Mouse (Mus musculus) C3H10T1/2 (cell line): ENCODE measurements around the gene Rpf1. TPM values are rescaled to one million over a fixed set of nuclear protein-coding genes. Genes with fewer than 3 reads are reported as not detected.

Experiments
- polyA plus RNA-seq, 2 experiments: library from polyadenylated mRNA; unstranded; fragments of >200 nt; fragmentation: generic; extraction: Trizol; gene quantifications; one replicate each; pipeline ENCODE4 v1.2.1; 2012; ENCODE audit warnings: missing spikeins in 2 of 2

Rpf1 gene
- 1 to 10 TPM; 2.3 to 9.8 TPM for polyA plus RNA-seq

DNA sequence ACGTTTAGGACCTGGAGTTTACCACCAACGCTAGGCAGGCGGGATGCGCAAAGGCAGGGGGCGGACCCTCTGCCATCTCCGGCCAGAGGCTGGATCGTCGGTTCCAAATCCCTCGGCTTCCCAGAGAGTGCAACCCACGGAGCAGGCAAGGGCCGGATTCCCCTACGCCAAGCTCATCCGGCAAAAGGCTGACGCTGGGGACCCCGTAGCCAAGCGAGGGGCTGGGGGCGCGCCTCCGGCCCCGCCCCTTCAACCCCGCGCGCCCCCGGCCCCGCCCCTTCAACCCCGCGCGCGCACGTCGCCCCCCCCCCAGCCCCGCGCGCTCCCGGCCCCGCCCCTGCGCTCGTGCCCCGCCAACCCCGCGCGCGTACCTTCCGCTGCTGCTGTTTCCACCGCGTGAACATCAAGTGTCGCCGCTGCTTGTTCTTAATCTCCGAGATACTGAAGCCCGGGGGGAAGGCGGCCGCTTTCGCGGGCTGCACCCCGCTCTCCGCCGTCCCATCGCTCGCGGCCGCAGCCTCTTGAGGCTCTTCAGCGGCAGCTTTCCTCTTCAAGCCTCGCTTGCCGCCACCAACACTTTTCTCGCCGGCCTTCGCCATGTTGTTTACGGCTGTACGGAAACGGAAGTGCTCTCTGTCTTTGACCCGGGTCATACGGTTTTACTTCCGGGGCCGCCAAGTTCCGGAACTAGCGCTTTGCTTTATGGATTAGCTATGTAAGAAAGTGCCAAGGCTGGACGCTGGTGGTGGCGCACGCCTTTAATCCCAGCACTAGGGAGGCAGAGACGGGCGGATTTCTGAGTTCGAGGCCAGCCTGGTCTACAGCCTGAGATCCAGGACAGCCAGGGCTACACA is at the start of gene Rpf1:
TSS of gene Rpf1 (minus strand) at position 632 of the 854 bp plus-strand sequence.

DNA sequence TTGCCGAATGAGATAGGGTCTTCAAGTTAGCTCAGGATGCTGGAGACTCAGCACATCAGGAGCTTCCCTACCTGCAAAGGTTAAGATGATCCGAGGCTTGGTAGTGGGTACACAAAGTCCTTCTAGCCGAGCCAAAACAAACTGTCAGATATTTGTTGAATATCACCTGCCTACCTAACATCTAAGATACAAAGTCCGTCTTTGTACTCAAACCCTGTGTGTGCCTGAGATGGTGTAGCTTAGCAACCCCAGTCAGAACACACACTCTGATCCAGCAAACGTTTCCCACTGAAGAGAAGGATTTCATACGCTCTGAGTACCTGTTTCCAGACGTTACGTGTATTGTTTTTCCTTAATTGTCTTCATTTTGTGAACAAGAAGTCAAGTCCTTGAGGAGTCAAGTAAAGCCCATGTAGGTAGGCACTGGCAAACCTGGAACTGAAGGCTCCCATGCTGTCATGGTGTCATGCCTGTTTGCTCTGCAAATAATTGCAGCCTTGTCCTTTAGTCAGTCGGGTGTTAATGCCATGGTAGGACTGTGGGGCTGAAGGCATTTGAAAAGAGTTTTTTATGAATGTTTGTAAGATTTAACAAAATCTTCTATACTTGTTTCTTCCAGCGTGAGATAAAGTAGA is 49.0 kb upstream of the Rpf1 start, which contains the start of gene Uox:
TSS of gene Uox (plus strand) at position 279 of the 635 bp plus-strand sequence.

DNA sequence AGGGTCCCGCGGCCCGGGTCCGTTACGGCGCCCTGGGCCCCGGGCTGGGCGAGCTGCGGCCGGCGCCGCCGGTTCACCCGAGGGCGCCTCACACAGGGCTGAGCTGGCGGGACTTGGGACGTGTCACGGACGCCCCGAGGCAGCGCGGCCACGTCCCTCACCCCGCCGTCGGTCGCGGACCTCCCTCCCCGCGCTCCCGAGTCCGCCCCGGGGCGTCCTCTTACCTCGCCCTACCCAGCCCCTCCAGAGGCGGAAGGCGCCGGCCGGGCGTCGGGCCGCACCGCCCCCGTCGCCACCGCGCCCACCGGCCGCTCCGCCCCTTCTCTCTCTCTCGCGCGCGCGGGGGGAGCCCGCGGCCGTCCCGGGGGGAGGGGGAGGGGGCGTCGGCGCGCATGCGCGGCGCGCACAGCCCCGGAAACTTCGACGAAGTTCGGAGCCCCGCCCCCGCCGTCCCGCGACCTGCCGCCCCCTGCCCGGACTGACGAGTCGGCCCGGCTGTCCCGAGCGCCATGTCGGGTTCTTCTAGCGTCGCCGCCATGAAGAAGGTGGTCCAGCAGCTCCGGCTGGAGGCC is 21.7 kb downstream of the Rpf1 start, which contains the start of the genes Spata1 and Gng5:
TSS of gene Spata1 (minus strand) at position 323 of the 572 bp plus-strand sequence.
TSS of gene Gng5 (plus strand) at position 377 of the 572 bp plus-strand sequence.

Other genes starting within 250 kb of the Rpf1 start
- gene Ssx2ip, start 116.8 kb downstream of the Rpf1 start, polyA plus RNA-seq = 1 to 10 TPM in 1 of 2 experiments, under 1 TPM in 1; 0.82 to 4.0 TPM
- 1 to 10 TPM in 1 of 2 experiments, under 1 TPM in 1; 0.21 to 1.7 TPM for gene Ctbs, start 71.6 kb downstream of the Rpf1 start, polyA plus RNA-seq
- gene Spata1, start 21.7 kb downstream of the Rpf1 start, polyA plus RNA-seq = 1 to 10 TPM in 1 of 2 experiments, under 1 TPM in 1; 0.01 to 1.5 TPM
- gene Gng5, start 21.6 kb downstream of the Rpf1 start, polyA plus RNA-seq = 100 to 1,000 TPM; 233 to 267 TPM
- not detected for gene Uox, start 49.0 kb upstream of the Rpf1 start, polyA plus RNA-seq
- not detected for gene Dnase2b, start 94.2 kb upstream of the Rpf1 start, polyA plus RNA-seq
- gene 4930503B20Rik, start 129.9 kb upstream of the Rpf1 start, polyA plus RNA-seq = not detected
- not detected for gene Samd13, start 164.2 kb upstream of the Rpf1 start, polyA plus RNA-seq